Mouse (Mus musculus): Measurements from ENCODE around the gene Cfap97d2. TPM values are rescaled to one million over a fixed set of nuclear protein-coding genes. Genes with fewer than 3 reads are reported as not detected.

Gene Cfap97d2
- polyA plus RNA-seq, 1 experiment from 2014 or later = 0.27 TPM

- Histone ChIP-seq H3K4me1 (ENCODE audit: control insufficient read depth, insufficient read depth, low read length) (no peaks in the 10 kb centered on the region), H3K27ac (replicated peaks; ENCODE audit: low read depth, low read length) (no peak within 1 kb of the TSS; the same call in 1 of the 2 replicates)
Measured at GRCm38 (mm10) chr8:13756982-13757804, 51.5 kb downstream of the Cfap97d2 start, which contains the start of gene Cdc16. Cdc16 (plus strand) TSS chr8:13757676.

DNA sequence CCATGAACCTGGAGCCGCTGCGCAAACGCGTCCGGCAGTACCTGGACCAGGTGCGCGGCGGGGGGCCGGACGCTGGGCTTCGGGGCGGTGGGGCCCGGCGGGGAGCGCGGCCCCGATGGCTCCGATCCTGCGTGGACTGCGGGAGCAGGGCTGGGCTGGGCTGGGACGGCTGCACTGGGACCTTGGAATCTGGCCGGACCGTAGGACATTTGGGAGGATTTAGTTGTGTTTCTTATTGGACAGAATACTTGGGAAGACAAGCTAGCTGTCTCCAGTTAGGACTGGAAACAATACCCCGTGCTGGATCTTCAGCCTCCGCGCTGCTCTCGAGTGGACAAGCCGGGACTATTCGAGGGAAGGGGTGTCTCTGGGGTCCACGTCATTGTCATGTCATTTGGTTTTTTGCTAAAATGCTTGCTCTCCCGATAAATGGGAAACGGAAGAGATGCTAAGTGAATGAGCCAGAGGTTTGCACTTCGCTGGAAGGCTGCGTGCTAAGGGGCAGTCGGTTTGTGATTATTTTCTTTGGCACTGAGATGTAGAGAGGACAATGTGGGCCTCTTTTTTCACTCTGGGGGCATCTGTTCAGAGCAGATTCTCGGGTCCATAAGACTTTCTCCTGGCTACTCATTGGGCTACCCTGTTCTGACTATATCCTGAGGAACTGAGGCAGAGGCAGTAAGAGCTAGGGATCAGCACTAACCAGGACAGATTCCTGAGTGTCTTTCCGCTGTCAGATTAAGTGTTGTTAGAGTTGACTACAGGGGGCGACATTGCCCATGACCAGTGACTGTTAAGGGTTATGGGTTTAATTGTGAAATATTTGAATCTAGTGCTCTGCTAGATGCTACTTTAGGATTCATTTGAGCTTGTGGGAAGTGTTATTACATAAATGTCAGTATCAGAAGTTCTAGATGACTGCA is 52.4 kb downstream of the Cfap97d2 start:
- Histone ChIP-seq H3K9me3 (replicated peaks; ENCODE audit: control insufficient read depth, low read length) (no peaks in the 10 kb centered on the region), H3K4me3 (ENCODE audit: low read depth, low read length) (peak overlapping the region; percentile 90), H3K27ac (replicated peaks; ENCODE audit: low read depth, low read length) (no peak overlapping the region), H3K4me2 (ENCODE audit: low read depth, low read length) (peak overlapping the region; percentile 67), H3K9ac (replicated peaks; ENCODE audit: low read length) (peak overlapping the region; percentile 87), H3K36me3 (replicated peaks; ENCODE audit: control insufficient read depth, insufficient read depth, low read depth, low read length) (no peaks in the 10 kb centered on the region; the same call in none of the 2 replicates), H3K27me3 (ENCODE audit: control insufficient read depth, insufficient read depth, low read length) (no peaks in the 10 kb centered on the region), H3K4me1 (ENCODE audit: control insufficient read depth, insufficient read depth, low read length) (no peaks in the 10 kb centered on the region)
- ATAC-seq (replicated peaks; ENCODE audit: insufficient number of reproducible peaks, low FRiP score, low TSS enrichment, low read depth) = peak; percentile 66
- WGBS = 1% methylated on average over 36 of the region's 38 CpGs
- DNase-seq (ENCODE audit: low spot score) = peak; percentile 61

More at GRCm38 (mm10) chr8:13756982-13757804, 51.5 kb downstream of the Cfap97d2 start, which contains the start of gene Cdc16:
- H3K9me3 ChIP-seq (replicated peaks; ENCODE audit: control insufficient read depth, low read length) = no peaks in the 10 kb centered on the region
- WGBS = 9% methylated on average over 40 of the region's 40 CpGs
- H3K4me3 ChIP-seq (ENCODE audit: low read depth, low read length) = peak within 1 kb of the TSS; percentile 90
- no peaks in the 10 kb centered on the region; the same call in none of the 2 replicates for H3K36me3 ChIP-seq (replicated peaks; ENCODE audit: control insufficient read depth, insufficient read depth, low read depth, low read length)
- H3K27me3 ChIP-seq (ENCODE audit: control insufficient read depth, insufficient read depth, low read length) = no peaks in the 10 kb centered on the region
- H3K4me2 ChIP-seq (ENCODE audit: low read depth, low read length) = peak within 1 kb of the TSS; percentile 67
- H3K9ac ChIP-seq (replicated peaks; ENCODE audit: low read length) = peak within 1 kb of the TSS; percentile 87
- peak; percentile 94 for ATAC-seq (replicated peaks; ENCODE audit: insufficient number of reproducible peaks, low FRiP score, low TSS enrichment, low read depth)
- DNase-seq (ENCODE audit: low spot score) = peak; percentile 94

DNA sequence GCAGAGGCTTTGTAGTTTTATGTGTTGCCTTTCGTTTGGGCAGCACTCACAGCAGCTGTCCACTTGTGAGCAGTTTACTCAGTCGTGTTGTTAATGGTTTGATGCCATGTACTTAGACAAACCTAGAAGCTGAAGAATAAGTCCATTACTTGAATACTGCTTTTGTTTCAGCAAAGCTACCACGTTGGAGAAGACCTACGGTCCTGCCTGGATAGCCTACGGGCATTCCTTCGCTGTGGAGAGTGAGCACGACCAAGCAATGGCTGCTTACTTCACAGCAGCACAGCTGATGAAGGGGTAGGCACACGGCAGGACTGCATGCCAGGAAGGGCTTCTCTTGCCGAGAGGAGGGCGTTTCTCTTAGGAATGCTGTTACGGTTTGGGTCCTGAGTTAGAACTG is 63.5 kb downstream of the Cfap97d2 start:
- no peak for DNase-seq (ENCODE audit: low spot score)
- Histone ChIP-seq H3K4me1 (ENCODE audit: control insufficient read depth, insufficient read depth, low read length) (no peaks in the 10 kb centered on the region), H3K4me2 (ENCODE audit: low read depth, low read length) (no peak overlapping the region), H3K27ac (replicated peaks; ENCODE audit: low read depth, low read length) (no peak overlapping the region), H3K36me3 (replicated peaks; ENCODE audit: control insufficient read depth, insufficient read depth, low read depth, low read length) (peaks cover 27% of the 10 kb centered on the region), H3K9ac (replicated peaks; ENCODE audit: low read length) (no peak overlapping the region), H3K27me3 (ENCODE audit: control insufficient read depth, insufficient read depth, low read length) (no peaks in the 10 kb centered on the region), H3K9me3 (replicated peaks; ENCODE audit: control insufficient read depth, low read length) (no peaks in the 10 kb centered on the region), H3K4me3 (ENCODE audit: low read depth, low read length) (no peak overlapping the region)
- WGBS = 87% methylated on average over 11 of the region's 11 CpGs
- ATAC-seq (replicated peaks; ENCODE audit: insufficient number of reproducible peaks, low FRiP score, low TSS enrichment, low read depth) = no peak

DNA sequence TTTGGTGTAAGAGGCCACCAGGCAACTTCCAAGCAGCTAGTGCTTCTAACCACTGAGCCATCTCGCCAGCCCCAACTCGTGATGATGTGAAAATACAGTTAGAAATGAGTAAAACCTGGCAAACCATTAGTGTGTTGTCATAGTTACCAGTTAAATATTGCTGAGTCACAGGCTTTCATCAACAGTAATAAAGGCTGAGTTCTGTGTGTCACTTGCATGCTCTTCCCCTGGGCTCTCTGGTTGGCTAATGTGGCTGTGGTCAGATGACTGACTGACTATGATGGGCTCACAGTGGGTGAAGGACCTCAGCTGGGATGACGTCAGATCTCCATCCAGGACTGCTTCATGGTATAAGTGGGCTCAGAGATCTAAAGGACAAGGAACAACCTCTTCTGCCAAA is 74.8 kb downstream of the Cfap97d2 start:
- Histone ChIP-seq H3K36me3 (replicated peaks; ENCODE audit: control insufficient read depth, insufficient read depth, low read depth, low read length) (peaks cover 3% of the 10 kb centered on the region; the same call in 1 of the 2 replicates), H3K4me3 (ENCODE audit: low read depth, low read length) (no peak overlapping the region), H3K9ac (replicated peaks; ENCODE audit: low read length) (no peak overlapping the region), H3K27ac (replicated peaks; ENCODE audit: low read depth, low read length) (no peak overlapping the region), H3K4me1 (ENCODE audit: control insufficient read depth, insufficient read depth, low read length) (no peaks in the 10 kb centered on the region), H3K4me2 (ENCODE audit: low read depth, low read length) (no peak overlapping the region), H3K27me3 (ENCODE audit: control insufficient read depth, insufficient read depth, low read length) (no peaks in the 10 kb centered on the region), H3K9me3 (replicated peaks; ENCODE audit: control insufficient read depth, low read length) (no peaks in the 10 kb centered on the region)
- no peak for DNase-seq (ENCODE audit: low spot score)
- 88% methylated on average over 3 of the region's 3 CpGs for WGBS
- ATAC-seq (replicated peaks; ENCODE audit: insufficient number of reproducible peaks, low FRiP score, low TSS enrichment, low read depth) = no peak

DNA sequence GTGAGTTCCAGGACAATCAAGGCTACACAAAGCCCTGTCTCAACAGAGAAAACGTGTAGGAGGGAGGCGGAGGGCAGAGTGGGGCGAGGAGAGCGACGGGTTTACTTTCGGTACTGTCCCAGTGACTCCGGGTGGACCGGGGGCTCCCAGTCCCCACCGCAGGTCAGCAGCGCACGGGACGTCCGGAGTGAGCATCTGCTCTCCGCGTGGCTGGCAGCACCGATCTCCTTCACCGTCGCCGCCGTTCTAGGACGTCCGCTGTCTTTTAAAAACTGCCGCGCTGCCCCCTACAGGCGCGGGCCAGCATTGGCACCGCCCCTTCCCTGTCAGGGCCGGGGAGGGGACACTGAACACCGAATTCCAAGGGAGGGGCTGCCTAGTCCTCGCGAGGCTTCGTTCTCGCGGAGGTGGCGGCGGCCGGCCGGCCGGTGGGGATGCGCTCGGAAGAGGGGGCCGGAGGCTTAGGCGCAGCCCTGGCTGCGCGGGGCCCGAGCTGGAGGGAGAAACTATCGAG is 79.6 kb downstream of the Cfap97d2 start, which contains the start of gene Upf3a:
Gene Upf3a, plus strand, starts transcription at position 366 of the 514 bp plus-strand sequence.
- no peaks in the 10 kb centered on the region for H3K27me3 ChIP-seq (ENCODE audit: control insufficient read depth, insufficient read depth, low read length)
- H3K4me2 ChIP-seq (ENCODE audit: low read depth, low read length) = peak within 1 kb of the TSS; percentile 83
- DNase-seq (ENCODE audit: low spot score) = peak; percentile 96
- no peaks in the 10 kb centered on the region for H3K9me3 ChIP-seq (replicated peaks; ENCODE audit: control insufficient read depth, low read length)
- H3K27ac ChIP-seq (replicated peaks; ENCODE audit: low read depth, low read length) = peak within 1 kb of the TSS; percentile 97
- H3K9ac ChIP-seq (replicated peaks; ENCODE audit: low read length) = peak within 1 kb of the TSS; percentile 96
- no peaks in the 10 kb centered on the region; the same call in none of the 2 replicates for H3K36me3 ChIP-seq (replicated peaks; ENCODE audit: control insufficient read depth, insufficient read depth, low read depth, low read length)
- under 1% methylated on average over 45 of the region's 47 CpGs for WGBS
- no peaks in the 10 kb centered on the region for H3K4me1 ChIP-seq (ENCODE audit: control insufficient read depth, insufficient read depth, low read length)
- peak; percentile 91 for ATAC-seq (replicated peaks; ENCODE audit: insufficient number of reproducible peaks, low FRiP score, low TSS enrichment, low read depth)
- peak within 1 kb of the TSS; percentile 61 for H3K4me3 ChIP-seq (ENCODE audit: low read depth, low read length)

DNA sequence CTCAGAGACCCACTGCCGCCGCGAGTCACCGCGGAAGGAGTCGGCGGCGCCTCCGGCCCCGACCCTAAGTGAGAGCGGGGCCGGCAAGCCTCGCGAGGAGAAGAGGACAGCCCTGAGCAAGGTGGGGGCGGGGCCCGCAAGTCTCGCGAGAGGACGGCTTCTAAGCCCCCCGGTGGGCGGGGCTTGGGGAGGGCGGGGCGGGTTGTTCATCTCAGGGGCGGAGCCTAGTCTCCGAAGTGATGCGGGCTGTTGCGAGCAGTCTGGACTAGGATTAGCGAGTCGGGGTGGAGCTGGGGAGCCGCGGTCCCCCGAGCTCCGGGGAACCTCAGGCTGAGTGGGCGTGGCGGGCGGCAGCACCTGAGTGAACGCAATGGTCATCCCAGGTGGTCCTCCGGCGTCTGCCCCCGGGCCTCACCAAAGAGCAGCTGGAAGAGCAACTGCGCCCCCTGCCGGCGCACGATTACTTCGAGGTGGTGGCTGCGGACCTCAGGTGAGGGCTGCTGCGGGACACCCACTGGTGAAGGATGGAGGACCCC is 80.1 kb downstream of the Cfap97d2 start:
- Histone ChIP-seq H3K9me3 (replicated peaks; ENCODE audit: control insufficient read depth, low read length) (no peaks in the 10 kb centered on the region), H3K4me3 (ENCODE audit: low read depth, low read length) (peak overlapping the region; percentile 61), H3K4me1 (ENCODE audit: control insufficient read depth, insufficient read depth, low read length) (no peaks in the 10 kb centered on the region), H3K36me3 (replicated peaks; ENCODE audit: control insufficient read depth, insufficient read depth, low read depth, low read length) (no peaks in the 10 kb centered on the region; the same call in none of the 2 replicates), H3K27ac (replicated peaks; ENCODE audit: low read depth, low read length) (peak overlapping the region; percentile 97), H3K4me2 (ENCODE audit: low read depth, low read length) (peak overlapping the region; percentile 83), H3K27me3 (ENCODE audit: control insufficient read depth, insufficient read depth, low read length) (no peaks in the 10 kb centered on the region), H3K9ac (replicated peaks; ENCODE audit: low read length) (peak overlapping the region; percentile 96)
- ATAC-seq (replicated peaks; ENCODE audit: insufficient number of reproducible peaks, low FRiP score, low TSS enrichment, low read depth) (peak; percentile 95), DNase-seq (ENCODE audit: low spot score) (peak; percentile 98)
- 0% methylated on average over 46 of the region's 47 CpGs for WGBS

- no peak for ATAC-seq (replicated peaks; ENCODE audit: insufficient number of reproducible peaks, low FRiP score, low TSS enrichment, low read depth)
- H3K27me3 ChIP-seq (ENCODE audit: control insufficient read depth, insufficient read depth, low read length) = no peaks in the 10 kb centered on the region
- H3K36me3 ChIP-seq (replicated peaks; ENCODE audit: control insufficient read depth, insufficient read depth, low read depth, low read length) = no peaks in the 10 kb centered on the region; the same call in none of the 2 replicates
- H3K9ac ChIP-seq (replicated peaks; ENCODE audit: low read length) = no peak overlapping the region
- no peaks in the 10 kb centered on the region for H3K4me1 ChIP-seq (ENCODE audit: control insufficient read depth, insufficient read depth, low read length)
- no peak overlapping the region for H3K4me3 ChIP-seq (ENCODE audit: low read depth, low read length)
- 98% methylated on average over 8 of the region's 8 CpGs for WGBS
- H3K9me3 ChIP-seq (replicated peaks; ENCODE audit: control insufficient read depth, low read length) = no peaks in the 10 kb centered on the region
- H3K27ac ChIP-seq (replicated peaks; ENCODE audit: low read depth, low read length) = no peak overlapping the region
- DNase-seq (ENCODE audit: low spot score) = no peak
- no peak overlapping the region for H3K4me2 ChIP-seq (ENCODE audit: low read depth, low read length)
Measured at GRCm38 (mm10) chr8:13789606-13790005, 83.9 kb downstream of the Cfap97d2 start.

All from embryonic facial prominence, embryonic 11.5 days (tissue).